Mouse (Mus musculus): ENCODE results near the gene Baiap2. TPM values are rescaled to one million over a fixed set of nuclear protein-coding genes. Genes with fewer than 3 reads are reported as not detected.

The Baiap2 gene
- total and polyA plus RNA-seq, 3 experiments: 3.4 to 6.7 (median 6.1) TPM

GRCm38 (mm10) chr11:119914381-119914780 lies 28.2 kb upstream of the Baiap2 start:
- DNase-seq (ENCODE audit: extremely low read depth): no peak
- in situ Hi-C loops (cut with MboI; ENCODE audit: low pct_ligation_motif_present, low pct_unique_long_range_greater_than_20kb, low sequenced_read_pairs): loop anchor here (10.0 kb wide), 1 partner anchor 180 kb away; the partner anchor contains the start of genes Ndufaf8 and Tepsin

DNA sequence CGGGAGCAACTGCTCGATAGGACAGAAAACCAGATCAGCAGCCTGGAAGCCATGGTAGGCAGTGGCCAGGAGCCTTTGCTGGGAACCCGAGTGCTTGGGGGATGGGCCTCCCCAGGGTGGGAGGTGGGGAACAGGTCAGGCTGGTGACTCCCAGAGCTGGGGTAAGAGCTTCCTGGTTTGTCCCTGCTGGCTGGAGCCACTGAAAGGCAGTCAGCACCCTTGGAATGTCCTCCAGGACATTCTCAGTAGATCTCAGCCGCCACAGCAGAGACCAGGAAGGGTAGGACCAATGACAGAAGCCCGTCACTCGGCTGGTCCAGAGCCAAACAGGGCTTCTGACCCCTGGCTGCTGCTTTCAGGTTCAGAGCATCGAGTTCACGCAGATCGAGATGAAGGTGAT lies 26.9 kb upstream of the Baiap2 start:
- Histone ChIP-seq H3K4me3 (replicated peaks in 1 of 3; ENCODE audit: low read depth in 2 of 3, low read length in 2 of 3, poor library complexity in 1 of 3) (no peak overlapping the region), H3K27ac (ENCODE audit: insufficient read depth, low read depth) (no peak overlapping the region), H3K4me2 (ENCODE audit: insufficient read depth, low read depth, poor library complexity, severe bottlenecking) (no peak overlapping the region), H3K9ac (ENCODE audit: insufficient read depth, low read depth) (no peak overlapping the region), H3K36me3 (replicated peaks in 1 of 2; ENCODE audit: control insufficient read depth in 1 of 2, insufficient read depth in 1 of 2, low read length in 1 of 2) (peaks cover 45 to 59% of the 10 kb centered on the region in 2 experiments), H3K9me3 (replicated peaks; ENCODE audit: low read length) (peaks cover 3% of the 10 kb centered on the region), H3K27me3 (replicated peaks) (no peaks in the 10 kb centered on the region), H3K79me2 (replicated peaks; ENCODE audit: control insufficient read depth, extremely low read depth, insufficient read depth, poor library complexity, severe bottlenecking) (0 out of 2 replicates have a peak, but pooled peaks cover 3% of the 10 kb centered on the region), H3K4me1 (ENCODE audit: control insufficient read depth in 1 of 2, insufficient read depth in 2 of 2) (peaks cover 19 to 28% of the 10 kb centered on the region in 2 experiments)
- TF ChIP-seq USF2 (conservative IDR thresholded peaks at IDR 0.05; ENCODE audit: low read depth, low read length): no peak
- no peak for TF ChIP-seq ETS1 (conservative IDR thresholded peaks at IDR 0.05; ENCODE audit: low read depth, low read length)
- no peak for TF ChIP-seq MXI1 (IDR thresholded peaks at IDR 0.05; ENCODE audit: low read depth, low read length)
- no peak for TF ChIP-seq KAT2A (IDR thresholded peaks at IDR 0.05; ENCODE audit: insufficient replicate concordance, low read length)
- TF ChIP-seq MAFK (IDR thresholded peaks at IDR 0.05; ENCODE audit: insufficient replicate concordance, low read length): no peak
- in situ Hi-C loops (cut with MboI; ENCODE audit: low pct_ligation_motif_present, low pct_unique_long_range_greater_than_20kb, low sequenced_read_pairs) (loop anchor here (5.0 to 10.0 kb wide), 2 partner anchors 82 to 179 kb away; partner anchors contain the start of genes Ndufaf8 and Tepsin), dilution Hi-C loops (cut with MboI; ENCODE audit: extremely low pct_ligation_motif_present, extremely low pct_unique_long_range_greater_than_20kb, low sequenced_read_pairs) (no loop called here)
- no peak for DNase-seq (ENCODE audit: extremely low read depth)

More at GRCm38 (mm10) chr11:119914381-119914780, 28.2 kb upstream of the Baiap2 start:
- H3K27me3 ChIP-seq (replicated peaks): no peaks in the 10 kb centered on the region
- H3K36me3 ChIP-seq (replicated peaks in 1 of 2; ENCODE audit: control insufficient read depth in 1 of 2, insufficient read depth in 1 of 2, low read length in 1 of 2): peaks cover 40 to 46% of the 10 kb centered on the region in 2 experiments
- peak overlapping the region; percentile 80 for H3K4me2 ChIP-seq (ENCODE audit: insufficient read depth, low read depth, poor library complexity, severe bottlenecking)
- H3K9me3 ChIP-seq (replicated peaks; ENCODE audit: low read length): peaks cover 3% of the 10 kb centered on the region
- H3K9ac ChIP-seq (ENCODE audit: insufficient read depth, low read depth): peak overlapping the region; percentile 85
- H3K27ac ChIP-seq (ENCODE audit: insufficient read depth, low read depth): no peak overlapping the region
- H3K79me2 ChIP-seq (replicated peaks; ENCODE audit: control insufficient read depth, extremely low read depth, insufficient read depth, poor library complexity, severe bottlenecking): 0 out of 2 replicates have a peak, but pooled peaks cover 3% of the 10 kb centered on the region
- dilution Hi-C loops (cut with MboI; ENCODE audit: extremely low pct_ligation_motif_present, extremely low pct_unique_long_range_greater_than_20kb, low sequenced_read_pairs): no loop called here
- H3K4me1 ChIP-seq (ENCODE audit: control insufficient read depth in 1 of 2, insufficient read depth in 2 of 2): peaks cover 19 to 32% of the 10 kb centered on the region in 2 experiments
- H3K4me3 ChIP-seq (replicated peaks in 1 of 3; ENCODE audit: low read depth in 2 of 3, low read length in 2 of 3, poor library complexity in 1 of 3): peak overlapping the region; percentile 73 to 99 (median 84)
- TF ChIP-seq ZKSCAN1 (IDR thresholded peaks at IDR 0.05; ENCODE audit: borderline replicate concordance, low read depth, low read length) (no peak), POLR2A (IDR thresholded peaks at IDR 0.05; ENCODE audit: low read depth, low read length) (no peak), ELF1 (IDR thresholded peaks at IDR 0.05; ENCODE audit: low read depth, low read length) (no peak), TCF12 (IDR thresholded peaks at IDR 0.05; ENCODE audit: low read depth, low read length) (no peak), MXI1 (IDR thresholded peaks at IDR 0.05; ENCODE audit: low read depth, low read length) (0 out of 2 replicates have a peak, but pooled peaks have one; percentile 0)

GRCm38 (mm10) chr11:119916102-119916790 lies 26.3 kb upstream of the Baiap2 start:
- no peak overlapping the region for H3K4me3 ChIP-seq (replicated peaks in 1 of 3; ENCODE audit: low read depth in 2 of 3, low read length in 2 of 3, poor library complexity in 1 of 3)
- no peaks in the 10 kb centered on the region for H3K27me3 ChIP-seq (replicated peaks)
- in situ Hi-C loops (cut with MboI; ENCODE audit: low pct_ligation_motif_present, low pct_unique_long_range_greater_than_20kb, low sequenced_read_pairs): loop anchor here (5.0 to 10.0 kb wide), 2 partner anchors 81 to 179 kb away; partner anchors contain the start of genes Ndufaf8 and Tepsin
- H3K9me3 ChIP-seq (replicated peaks; ENCODE audit: low read length): no peaks in the 10 kb centered on the region
- H3K79me2 ChIP-seq (replicated peaks; ENCODE audit: control insufficient read depth, extremely low read depth, insufficient read depth, poor library complexity, severe bottlenecking): 0 out of 2 replicates have a peak, but pooled peaks cover 3% of the 10 kb centered on the region
- no peak overlapping the region for H3K4me2 ChIP-seq (ENCODE audit: insufficient read depth, low read depth, poor library complexity, severe bottlenecking)
- peaks cover 45 to 63% of the 10 kb centered on the region in 2 experiments for H3K36me3 ChIP-seq (replicated peaks in 1 of 2; ENCODE audit: control insufficient read depth in 1 of 2, insufficient read depth in 1 of 2, low read length in 1 of 2)
- H3K9ac ChIP-seq (ENCODE audit: insufficient read depth, low read depth): no peak overlapping the region
- no peak overlapping the region for H3K27ac ChIP-seq (ENCODE audit: insufficient read depth, low read depth)
- TF ChIP-seq MXI1 (IDR thresholded peaks at IDR 0.05; ENCODE audit: low read depth, low read length): no peak
- no peak for TF ChIP-seq RCOR1 (conservative IDR thresholded peaks at IDR 0.05; ENCODE audit: low read depth, low read length)
- no peak for TF ChIP-seq USF1 (IDR thresholded peaks at IDR 0.05; ENCODE audit: low read depth, low read length)
- TF ChIP-seq NELFE (IDR thresholded peaks at IDR 0.05; ENCODE audit: low read depth, low read length): no peak
- TF ChIP-seq ZKSCAN1 (IDR thresholded peaks at IDR 0.05; ENCODE audit: borderline replicate concordance, low read depth, low read length): no peak
- TF ChIP-seq E2F4 (IDR thresholded peaks at IDR 0.05; ENCODE audit: insufficient replicate concordance, low read depth, low read length): no peak
- no peak for TF ChIP-seq USF2 (conservative IDR thresholded peaks at IDR 0.05; ENCODE audit: low read depth, low read length)
- TF ChIP-seq SMC3 (IDR thresholded peaks at IDR 0.05; ENCODE audit: low read depth, low read length): no peak
- TF ChIP-seq CTCF (conservative IDR thresholded peaks at IDR 0.05 in 1 of 2, IDR thresholded peaks at IDR 0.05 in 1 of 2; ENCODE audit: low read depth in 2 of 2, low read length in 2 of 2): no peak
- TF ChIP-seq TBP (conservative IDR thresholded peaks at IDR 0.05; ENCODE audit: low read depth, low read length): no peak
- TF ChIP-seq POLR2A (IDR thresholded peaks at IDR 0.05; ENCODE audit: low read depth, low read length): no peak
- no peak for TF ChIP-seq MAX (IDR thresholded peaks at IDR 0.05; ENCODE audit: low read length)
- TF ChIP-seq CHD1 (IDR thresholded peaks at IDR 0.05; ENCODE audit: low read depth, low read length): no peak
- TF ChIP-seq BHLHE40 (IDR thresholded peaks at IDR 0.05; ENCODE audit: low read depth, low read length): no peak
- no peak for TF ChIP-seq GABPA (IDR thresholded peaks at IDR 0.05; ENCODE audit: insufficient replicate concordance, low read depth, low read length)
- no peak for TF ChIP-seq CHD2 (IDR thresholded peaks at IDR 0.05; ENCODE audit: low read length)
- peaks cover 19 to 28% of the 10 kb centered on the region in 2 experiments for H3K4me1 ChIP-seq (ENCODE audit: control insufficient read depth in 1 of 2, insufficient read depth in 2 of 2)
- no peak for DNase-seq (ENCODE audit: extremely low read depth)
- dilution Hi-C loops (cut with MboI; ENCODE audit: extremely low pct_ligation_motif_present, extremely low pct_unique_long_range_greater_than_20kb, low sequenced_read_pairs): no loop called here

All from CH12.LX (cell line).